Mouse (Mus musculus): ENCODE measurements around the gene Rplp1.

- TF ChIP-seq CTCF (conservative IDR thresholded peaks at IDR 0.05; ENCODE audit: insufficient read depth, insufficient read length, low read depth, low read length) (no peak), POLR2A (IDR thresholded peaks at IDR 0.05; ENCODE audit: low read depth, low read length) (no peak)
Measured at GRCm38 (mm10) chr9:61908832-61909407, 5.4 kb downstream of the Rplp1 start.

All from kidney, adult 2 months (tissue).